Mouse (Mus musculus) adrenal gland, postnatal 10 days (tissue): Measurements from ENCODE around the gene Sparcl1. TPM values are rescaled to one million over a fixed set of nuclear protein-coding genes. Genes with fewer than 3 reads are reported as not detected.

ENCODE experiments used
- DNase-seq: peaks from one replicate; pipeline ENCODE4 v3.0.0; 2021; ENCODE audit warnings: mixed read lengths
- total RNA-seq, 2 experiments: library from RNA; stranded (reverse); gene quantifications; 2 replicates each; pipeline ENCODE4 v1.2.3; 2021

The Sparcl1 gene
- total RNA-seq, 2 experiments from 2014 or later: 142 to 154 TPM

DNA sequence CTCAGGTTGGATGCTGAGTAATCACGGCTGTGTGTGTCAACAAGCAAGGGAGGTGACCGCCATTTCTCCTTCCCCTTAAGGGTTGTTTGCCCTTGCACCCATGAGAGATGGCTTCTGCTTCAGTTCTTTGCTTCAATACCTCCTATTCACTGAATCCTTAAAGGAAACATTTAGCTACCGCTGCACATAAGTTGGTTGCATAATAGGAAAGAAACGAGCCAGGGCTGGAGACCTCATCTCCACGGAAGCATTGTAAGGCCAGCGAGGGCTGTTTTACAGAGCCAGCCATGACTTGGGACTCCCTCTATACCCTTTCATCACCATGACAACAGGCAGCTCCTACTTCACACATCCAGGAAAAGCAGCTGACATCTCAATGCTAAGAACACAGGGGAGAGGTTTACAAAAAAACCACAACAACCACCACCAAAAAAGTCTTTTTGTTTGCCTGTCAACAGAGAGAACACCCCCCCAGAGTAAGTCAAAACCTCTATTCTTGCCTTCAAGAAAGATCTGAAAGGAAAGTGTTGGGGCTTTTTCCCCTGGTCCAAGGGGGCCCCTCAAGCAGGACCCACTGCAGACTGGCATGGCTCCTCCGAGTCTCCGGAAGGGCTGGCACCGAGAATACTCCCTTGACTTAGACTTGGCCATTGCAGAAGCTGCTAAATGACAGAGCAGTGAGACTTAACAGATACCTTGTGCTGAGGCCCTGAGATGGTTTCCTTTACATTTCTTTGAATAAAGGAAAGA is 3.2 kb downstream of the Sparcl1 start:
- no peak for DNase-seq

DNA sequence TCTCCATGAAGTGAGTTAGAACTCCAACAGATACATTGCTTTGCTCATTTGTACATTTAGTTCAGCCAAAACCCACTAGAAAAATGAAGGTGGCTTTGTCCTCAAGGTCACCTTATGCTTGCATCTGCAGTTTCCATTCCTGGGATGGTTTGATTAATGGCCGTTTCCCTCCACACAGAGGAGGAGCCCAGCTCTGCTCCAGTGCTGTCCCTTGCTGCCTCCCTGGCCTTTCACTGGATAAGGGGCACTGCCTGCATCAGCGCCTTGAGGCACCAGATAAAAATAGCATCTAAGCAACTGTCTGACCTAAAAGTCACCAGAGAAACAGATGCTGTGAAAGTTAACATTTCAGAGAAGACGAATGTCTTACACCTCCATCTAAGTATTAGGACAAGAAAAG is 4.0 kb downstream of the Sparcl1 start:
- peak; percentile 44 for DNase-seq

DNA sequence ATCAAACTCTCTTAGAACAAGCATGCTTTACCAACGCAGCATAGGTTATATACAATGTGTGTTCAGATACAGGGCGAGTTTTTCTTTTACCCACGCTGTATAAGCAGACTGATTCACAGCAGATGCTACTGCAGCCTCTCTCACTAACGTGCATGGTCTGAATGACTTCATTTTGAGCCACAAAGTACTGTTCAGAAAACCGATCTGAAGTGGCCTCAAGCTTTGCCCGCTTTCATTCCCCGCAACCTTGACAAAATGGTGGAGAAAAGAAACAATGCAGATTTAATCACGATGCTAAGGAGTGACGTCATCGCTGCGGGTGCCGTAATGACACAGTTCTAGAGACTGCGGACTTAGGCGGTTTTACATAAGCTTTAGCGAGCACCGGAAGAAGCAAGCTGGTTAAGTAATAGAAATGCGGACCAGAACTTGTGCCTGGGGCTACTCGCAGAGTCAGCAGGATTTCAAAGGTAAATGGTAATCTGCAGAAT is 4.6 kb downstream of the Sparcl1 start:
- no peak for DNase-seq

- DNase-seq: no peak
These were observed 5.2 kb downstream of the Sparcl1 start for GRCm38 (mm10) chr5:104108127-104108875.

DNA sequence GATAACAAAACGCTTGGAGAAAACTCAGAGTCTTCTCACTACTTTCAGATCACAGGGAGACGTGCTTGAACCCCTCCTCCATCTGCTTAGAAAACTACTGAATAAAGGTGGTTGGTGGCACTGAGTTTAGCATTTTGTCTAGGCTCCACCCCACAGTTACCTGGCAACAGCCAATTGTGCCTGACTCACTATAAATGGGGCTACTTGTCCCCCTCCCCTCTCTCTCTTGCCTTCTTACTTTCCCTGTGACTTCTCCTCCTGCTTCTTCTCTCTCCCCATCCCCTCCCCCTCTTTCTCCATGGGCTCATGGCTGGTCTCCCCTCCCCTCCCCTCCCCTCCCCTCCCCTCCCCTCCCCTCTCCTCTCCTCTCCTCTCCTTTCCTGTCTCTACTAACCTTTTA is 9.4 kb downstream of the Sparcl1 start:
- no peak for DNase-seq

DNA sequence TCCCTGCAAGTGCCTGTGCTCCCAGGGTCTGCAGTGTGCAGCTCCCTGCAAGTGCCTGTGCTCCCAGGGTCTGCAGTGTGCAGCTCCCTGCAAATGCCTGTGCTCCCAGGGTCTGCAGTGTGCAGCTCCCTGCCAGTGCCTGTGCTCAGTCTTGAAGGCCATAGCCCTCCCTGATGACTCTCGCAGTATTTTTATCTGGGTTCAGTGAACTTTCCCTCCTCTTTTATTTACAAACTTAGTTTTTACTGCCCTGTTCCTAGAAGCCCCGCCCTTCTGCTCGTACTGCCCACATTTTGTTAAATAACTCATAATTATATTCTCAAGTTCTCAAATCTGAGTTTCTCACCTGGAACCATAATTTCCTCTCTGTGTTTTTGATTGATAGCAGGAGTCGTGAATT is 10.4 kb downstream of the Sparcl1 start:
- DNase-seq: no peak

- no peak for DNase-seq
These were observed 11.6 kb downstream of the Sparcl1 start for GRCm38 (mm10) chr5:104101678-104102531.

DNA sequence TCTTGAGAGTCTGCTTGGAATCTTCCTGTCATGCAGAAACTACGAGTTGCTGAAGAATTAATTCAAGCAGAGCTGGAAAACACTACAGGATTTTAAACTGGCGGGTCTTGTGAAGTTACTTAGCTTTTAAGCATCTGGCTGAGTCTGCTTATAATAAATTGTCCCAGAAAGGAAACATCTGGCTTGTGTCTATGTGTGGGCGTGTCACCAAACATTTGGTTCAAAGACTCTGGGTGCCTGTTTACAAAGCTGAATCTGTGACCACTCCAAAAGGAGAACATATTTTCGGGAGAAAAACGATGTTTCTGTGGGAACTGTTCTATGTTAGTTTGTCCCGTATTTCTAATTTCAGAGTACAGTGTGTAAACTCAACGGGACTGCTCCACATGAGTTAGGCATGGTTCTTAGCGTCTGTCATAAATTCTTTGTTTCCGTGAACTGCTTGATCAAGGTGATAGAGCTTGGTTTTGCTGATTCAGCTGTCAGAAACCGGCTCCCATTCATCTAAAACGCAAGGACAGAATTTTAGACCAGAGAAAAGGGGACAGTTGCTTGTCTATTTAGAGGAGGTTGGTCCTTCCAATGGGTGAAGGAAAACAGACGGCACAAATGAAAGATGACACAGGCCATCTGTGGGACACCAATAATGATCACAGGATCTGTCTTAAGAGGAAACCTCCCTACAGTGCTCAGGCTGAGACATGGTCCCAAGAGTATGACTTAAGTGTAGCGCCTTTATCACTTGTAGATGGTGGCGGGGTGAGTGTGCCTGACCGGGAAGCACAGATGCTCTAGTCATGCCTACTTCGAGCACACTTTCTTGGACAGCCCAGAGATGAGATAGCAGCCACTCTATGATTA is 17.2 kb downstream of the Sparcl1 start:
- no peak for DNase-seq

DNA sequence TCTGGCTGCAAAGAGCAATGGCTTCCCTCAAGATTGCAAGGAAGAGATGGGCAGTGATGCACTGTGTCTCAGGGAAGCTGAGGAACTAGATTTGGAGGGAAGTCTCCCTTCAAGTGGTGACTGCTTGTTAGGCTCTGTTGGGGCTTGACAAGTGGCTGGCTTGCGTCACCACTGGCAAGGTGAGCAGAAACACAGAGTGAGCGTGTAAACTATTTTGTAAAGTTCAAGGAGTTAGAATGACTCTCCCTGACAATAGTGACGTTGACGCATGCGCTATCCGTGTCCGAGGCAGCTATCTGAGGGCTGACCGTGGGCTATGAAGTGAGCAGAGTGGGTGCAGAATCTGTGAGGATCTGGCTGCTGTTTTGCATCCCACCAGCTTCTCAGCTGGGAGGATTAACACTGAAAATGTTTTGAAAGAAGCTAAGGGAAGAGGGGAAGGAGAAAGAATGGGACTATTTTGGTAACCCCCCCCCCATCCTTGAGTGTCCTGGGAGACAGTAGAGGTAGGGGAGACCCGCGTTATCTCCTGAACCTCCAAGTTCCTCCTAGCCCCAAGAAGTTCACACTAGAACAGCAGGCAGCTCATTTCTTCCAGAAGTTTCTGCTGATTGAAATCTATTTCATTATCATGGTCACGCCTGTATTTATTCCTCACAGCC is 18.0 kb downstream of the Sparcl1 start:
- no peak for DNase-seq

GRCm38 (mm10) chr5:104089751-104090150 is 23.8 kb downstream of the Sparcl1 start:
- no peak for DNase-seq

DNA sequence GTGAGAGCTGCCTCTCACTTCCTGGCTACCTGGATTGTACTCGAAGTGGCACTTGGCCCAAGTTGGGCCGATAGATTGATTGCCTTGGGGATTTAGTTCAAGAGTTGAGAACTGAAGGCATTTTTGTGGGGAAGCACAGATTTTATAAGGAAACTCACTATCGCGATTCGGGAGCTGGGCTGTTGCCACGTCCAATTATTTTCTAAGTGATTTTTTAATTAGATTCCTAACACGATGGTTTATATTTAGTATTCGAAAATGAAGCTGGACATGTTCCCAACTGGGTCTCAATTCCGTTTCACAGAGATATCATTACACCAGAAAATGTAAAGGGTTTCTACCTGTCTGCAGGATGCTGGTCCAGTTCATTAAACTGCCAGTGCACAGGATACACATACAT is 28.2 kb downstream of the Sparcl1 start:
- DNase-seq: no peak

- no peak for DNase-seq
These were observed 32.8 kb downstream of the Sparcl1 start for GRCm38 (mm10) chr5:104080736-104081135.

- no peak for DNase-seq
These were observed 36.0 kb downstream of the Sparcl1 start, which contains the start of gene Gm17660 for GRCm38 (mm10) chr5:104077508-104077907. Gene Gm17660 (minus strand): TSS chr5:104077608.

DNA sequence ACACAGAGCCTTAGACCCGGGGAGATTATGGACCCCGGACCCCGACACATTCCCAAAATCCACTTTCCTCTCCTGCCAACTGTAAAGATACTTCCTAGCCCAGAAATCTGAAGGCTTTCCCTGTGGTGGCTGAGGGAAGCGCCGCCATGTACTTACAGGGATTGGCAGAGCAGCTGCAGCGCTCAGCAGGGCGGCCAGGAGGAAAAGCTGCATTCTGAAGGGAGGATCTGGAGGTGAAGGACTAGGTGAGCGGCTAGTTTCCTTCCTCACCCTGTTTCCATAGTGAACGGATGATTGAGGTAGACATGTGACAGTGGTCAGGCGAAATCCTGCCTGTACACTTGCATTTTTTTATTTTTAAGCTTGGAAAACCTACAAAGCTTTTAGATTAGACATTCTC is 37.2 kb downstream of the Sparcl1 start:
- DNase-seq: no peak

GRCm38 (mm10) chr5:104074388-104074787 is 39.1 kb downstream of the Sparcl1 start:
- peak; percentile 82 for DNase-seq

- no peak for DNase-seq
These were observed 39.9 kb downstream of the Sparcl1 start for GRCm38 (mm10) chr5:104073602-104074001.

DNA sequence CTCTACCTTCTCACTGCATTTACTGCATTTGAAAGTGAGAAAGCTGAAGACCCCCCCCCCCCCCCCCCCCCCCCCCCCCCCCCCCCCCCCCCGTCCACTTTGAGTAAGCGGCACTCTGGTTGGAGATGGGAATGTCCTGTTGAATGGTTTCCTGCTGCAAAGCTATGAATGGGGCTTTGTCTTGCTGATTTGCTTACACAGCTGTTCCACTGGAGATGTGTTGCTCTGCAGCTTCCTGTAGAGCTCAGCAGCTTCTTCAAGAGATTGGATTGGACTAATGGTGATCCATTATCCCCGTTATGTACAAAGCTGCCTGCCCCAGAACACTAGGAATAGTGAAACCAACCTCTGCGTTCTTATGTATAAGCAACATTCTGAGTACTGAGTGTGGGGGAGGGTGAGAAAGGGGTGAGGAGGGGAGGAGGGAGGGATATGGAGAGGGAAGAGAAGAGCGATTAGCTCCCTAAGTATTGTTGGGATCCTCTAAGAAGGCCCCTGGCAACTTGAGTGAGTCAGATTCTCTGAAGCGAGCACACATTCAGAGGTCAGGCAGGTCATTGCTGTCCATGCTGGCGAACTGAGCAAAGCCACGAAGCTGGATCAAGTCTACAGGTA is 41.2 kb downstream of the Sparcl1 start:
- no peak for DNase-seq

DNA sequence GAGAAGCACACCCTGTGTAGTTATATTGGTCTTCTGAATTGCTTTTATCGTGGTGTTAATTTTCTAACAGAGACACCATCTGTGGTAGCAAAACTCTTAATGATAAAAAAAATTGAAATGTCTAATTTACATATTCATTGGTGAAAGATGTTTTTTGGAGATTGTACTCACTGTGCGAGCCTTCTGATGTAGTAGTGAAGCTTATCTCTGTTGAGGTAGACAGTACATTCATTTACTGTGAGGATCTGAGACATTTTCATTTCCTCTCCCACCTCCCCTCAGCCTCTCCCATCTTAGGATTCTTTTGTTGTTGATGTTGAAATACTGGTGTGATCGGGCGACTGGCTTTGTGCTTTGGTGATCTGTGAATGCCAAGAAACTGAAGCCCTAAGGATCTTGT is 42.5 kb downstream of the Sparcl1 start:
- no peak for DNase-seq

- peak; percentile 42 for DNase-seq
These were observed 44.8 kb downstream of the Sparcl1 start for GRCm38 (mm10) chr5:104068751-104069150.

DNA sequence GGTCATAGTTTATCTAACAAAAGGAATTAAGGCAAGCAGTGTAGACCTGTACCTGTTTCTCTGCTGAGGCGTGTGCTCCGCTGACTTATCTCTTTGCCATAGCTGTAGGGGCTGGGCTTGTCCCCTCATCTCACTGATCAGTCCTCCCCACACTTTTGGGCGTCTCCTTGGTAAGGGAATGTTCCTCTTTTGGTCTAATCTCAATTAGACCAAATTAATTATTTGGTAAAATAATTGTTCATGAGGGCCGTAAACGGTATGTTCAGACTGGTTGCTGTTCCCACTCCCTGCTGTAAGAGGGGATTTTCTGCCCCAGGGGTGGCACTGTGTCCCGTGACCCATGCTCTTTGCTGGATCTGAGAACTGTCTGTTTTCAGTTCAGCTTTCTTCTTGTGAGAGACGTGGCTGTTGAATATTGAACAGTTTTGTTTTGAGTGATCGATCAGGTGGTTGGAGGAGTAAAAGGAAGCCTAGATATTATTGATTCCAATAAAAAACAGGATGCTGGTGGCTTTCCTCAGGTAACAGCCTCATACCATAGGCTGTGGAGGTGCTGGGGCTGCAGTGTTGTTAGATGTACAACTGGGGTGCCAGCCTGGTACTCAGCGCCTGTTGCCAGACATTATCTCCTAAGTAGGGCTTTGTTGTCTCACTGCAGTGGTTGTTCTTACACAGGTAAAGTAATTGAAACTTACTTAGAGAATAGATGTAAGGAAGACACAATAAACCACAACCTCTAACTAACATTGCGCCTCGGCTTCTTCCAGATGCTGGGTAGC is 50.6 kb downstream of the Sparcl1 start:
- DNase-seq: no peak
